8 mouse cellular contexts compared by ENCODE assay signal in the genomic region with DNA sequence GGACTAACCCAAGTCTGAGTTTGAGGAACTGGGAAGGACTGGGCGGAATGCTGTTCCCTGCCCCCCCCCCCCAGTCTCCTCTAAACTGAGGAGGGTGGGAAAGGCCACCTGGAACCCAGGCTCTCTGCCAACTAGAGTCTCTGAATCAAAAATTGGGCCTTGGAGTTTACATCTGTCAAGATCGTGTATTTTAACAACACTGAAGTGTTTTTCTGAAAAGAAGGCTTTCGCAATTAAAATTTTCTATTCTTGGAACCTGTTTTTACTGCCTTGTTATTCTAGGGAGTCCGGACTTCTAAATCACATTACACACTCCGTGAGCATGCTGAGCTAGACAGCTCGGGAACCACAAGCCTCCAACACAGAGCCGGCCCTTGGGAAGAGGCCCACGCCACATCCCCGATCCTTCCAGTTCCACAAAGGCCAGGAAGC. TPM values are rescaled to one million over a fixed set of nuclear protein-coding genes. Genes with fewer than 3 reads are reported as not detected.
DNase-seq lines count a peak whose midpoint lies in the region; ATAC-seq lines count a peak whose summit lies in the region.

No protein-coding gene starts in this region.

- no peaks in the 10 kb centered on the region for H3K27me3 ChIP-seq in heart, embryonic 13.5 days (replicated peaks)
- H3K27me3 ChIP-seq in heart, embryonic 11.5 days (ENCODE audit: control insufficient read depth, insufficient read depth, low read length) = no peaks in the 10 kb centered on the region
- H3K27me3 ChIP-seq in embryonic facial prominence, embryonic 13.5 days = no peaks in the 10 kb centered on the region
- H3K27me3 ChIP-seq in limb, embryonic 13.5 days = no peaks in the 10 kb centered on the region

- no peak overlapping the region for H3K4me2 ChIP-seq in heart, embryonic 13.5 days
- no peak overlapping the region for H3K4me2 ChIP-seq in heart, embryonic 11.5 days
- 0 out of 2 replicates have a peak overlapping the region, but pooled peaks have one; percentile 9 for H3K4me2 ChIP-seq in embryonic facial prominence, embryonic 13.5 days
- H3K4me2 ChIP-seq in limb, embryonic 13.5 days (replicated peaks) = peak overlapping the region; percentile 31

- H3K36me3 ChIP-seq in heart, embryonic 13.5 days = 0 out of 2 replicates have a peak, but pooled peaks cover 3% of the 10 kb centered on the region
- no peaks in the 10 kb centered on the region for H3K36me3 ChIP-seq in heart, embryonic 11.5 days (ENCODE audit: control insufficient read depth, insufficient read depth, low read length)
- no peaks in the 10 kb centered on the region for H3K36me3 ChIP-seq in embryonic facial prominence, embryonic 13.5 days
- no peaks in the 10 kb centered on the region for H3K36me3 ChIP-seq in limb, embryonic 13.5 days

- 66% methylated on average over 9 of the region's 9 CpGs for WGBS in heart, embryonic 13.5 days
- 72% methylated on average over 9 of the region's 9 CpGs for WGBS in heart, embryonic 11.5 days (ENCODE audit: insufficient replicate concordance)
- 51% methylated on average over 9 of the region's 9 CpGs for WGBS in embryonic facial prominence, embryonic 13.5 days
- 38% methylated on average over 9 of the region's 9 CpGs for WGBS in limb, embryonic 13.5 days

- H3K9ac ChIP-seq in heart, embryonic 13.5 days = no peak overlapping the region
- H3K9ac ChIP-seq in heart, embryonic 11.5 days (ENCODE audit: low read depth, low read length) = no peak overlapping the region
- H3K9ac ChIP-seq in embryonic facial prominence, embryonic 13.5 days = no peak overlapping the region
- no peak overlapping the region for H3K9ac ChIP-seq in limb, embryonic 13.5 days

- 0 out of 2 replicates have a peak overlapping the region, but pooled peaks have one; percentile 32 for H3K27ac ChIP-seq in heart, embryonic 13.5 days (replicated peaks)
- no peak overlapping the region for H3K27ac ChIP-seq in heart, embryonic 11.5 days (ENCODE audit: low read depth, low read length)
- H3K27ac ChIP-seq in embryonic facial prominence, embryonic 13.5 days = peak overlapping the region; percentile 77
- peak overlapping the region; percentile 52 for H3K27ac ChIP-seq in limb, embryonic 13.5 days

- no peak overlapping the region for H3K4me3 ChIP-seq in heart, embryonic 13.5 days
- H3K4me3 ChIP-seq in heart, embryonic 11.5 days (ENCODE audit: low read depth, low read length) = no peak overlapping the region
- H3K4me3 ChIP-seq in embryonic facial prominence, embryonic 13.5 days = no peak overlapping the region
- no peak overlapping the region for H3K4me3 ChIP-seq in limb, embryonic 13.5 days

- H3K9me3 ChIP-seq in heart, embryonic 13.5 days = no peaks in the 10 kb centered on the region
- no peaks in the 10 kb centered on the region for H3K9me3 ChIP-seq in heart, embryonic 11.5 days (replicated peaks; ENCODE audit: control insufficient read depth, low read length)
- H3K9me3 ChIP-seq in embryonic facial prominence, embryonic 13.5 days = no peaks in the 10 kb centered on the region
- no peaks in the 10 kb centered on the region for H3K9me3 ChIP-seq in limb, embryonic 13.5 days

- H3K4me1 ChIP-seq in heart, embryonic 13.5 days = peaks cover 47% of the 10 kb centered on the region
- H3K4me1 ChIP-seq in heart, embryonic 11.5 days (ENCODE audit: control insufficient read depth, insufficient read depth, low read length) = peaks cover 22% of the 10 kb centered on the region
- peaks cover 44% of the 10 kb centered on the region for H3K4me1 ChIP-seq in embryonic facial prominence, embryonic 13.5 days
- peaks cover 44% of the 10 kb centered on the region for H3K4me1 ChIP-seq in limb, embryonic 13.5 days

- ATAC-seq in heart, embryonic 13.5 days (ENCODE audit: extremely low read depth, insufficient number of reproducible peaks, low FRiP score, low TSS enrichment) = no peak
- no peak for ATAC-seq in heart, embryonic 11.5 days (replicated peaks; ENCODE audit: insufficient number of reproducible peaks, low FRiP score, low TSS enrichment)
- ATAC-seq in embryonic facial prominence, embryonic 13.5 days (ENCODE audit: insufficient number of reproducible peaks, insufficient read depth, low FRiP score, low TSS enrichment, low read depth) = 0 out of 2 replicates have a peak, but pooled peaks have one; percentile 34
- ATAC-seq in limb, embryonic 13.5 days (ENCODE audit: low FRiP score, low read depth) = peak; percentile 77
- no peak for ATAC-seq in monocyte, adult 5-6 weeks (replicated peaks; ENCODE audit: insufficient number of reproducible peaks, low FRiP score, low TSS enrichment, poor library complexity, severe bottlenecking)

- DNase-seq in Muller cell, postnatal 12 days (ENCODE audit: inconsistent ontology term) = peak; percentile 72
- DNase-seq in urinary bladder, adult 2 months (ENCODE audit: low spot score) = no peak
- no peak for DNase-seq in thymus, postnatal 25 days

RNA-seq across cellular contexts. Expression of gene Rasa3, which starts 36.9 kb away (rescaled TPM):
- polyA plus RNA-seq in heart, embryonic 13.5 days (2015; fragmentation: Nextera tagmentation; extraction: Ambion mirVana) = 23.4 and 24.4 TPM in 2 replicates
- polyA plus RNA-seq in heart, embryonic 11.5 days (2014; fragmentation: Nextera tagmentation; extraction: Ambion mirVana) = 26.3 and 36.3 TPM in 2 replicates
- polyA plus RNA-seq in embryonic facial prominence, embryonic 13.5 days (2015; fragmentation: Nextera tagmentation; extraction: Ambion mirVana) = 25.5 and 29.1 TPM in 2 replicates
- 20.5 and 25.3 TPM in 2 replicates for polyA plus RNA-seq in limb, embryonic 13.5 days (2015; fragmentation: Nextera tagmentation; extraction: Ambion mirVana)
- 276 to 375 TPM (median 323 TPM) in 3 replicates for total RNA-seq in monocyte, adult 5-6 weeks (2017)
- 49.5 and 51.4 TPM in 2 replicates for polyA plus RNA-seq in urinary bladder, adult 2 months (2012; rRNA removed)

Comparison
In these comparisons a context has a peak if more than half of its experiments do, and no peak if none do; other contexts are left out.
1. ATAC-seq: peak in embryonic facial prominence, embryonic 13.5 days (single experiment) and limb, embryonic 13.5 days (single experiment); none in heart, embryonic 13.5 days (single experiment), heart, embryonic 11.5 days (single experiment) and monocyte, adult 5-6 weeks (single experiment).
2. H3K4me2 ChIP-seq: peak in embryonic facial prominence, embryonic 13.5 days (single experiment) and limb, embryonic 13.5 days (single experiment); none in heart, embryonic 13.5 days (single experiment) and heart, embryonic 11.5 days (single experiment).